Mouse (Mus musculus) heart, adult 2 months (tissue): ENCODE results near the gene Zfand4. TPM values are rescaled to one million over a fixed set of nuclear protein-coding genes. Genes with fewer than 3 reads are reported as not detected.

Experiments
- DNase-seq, 2 experiments: peaks; one replicate each; pipeline ENCODE4 v3.0.0; 2021
- H3K27ac ChIP-seq: fragments of 200-600 bp; 2 replicates; pipeline ENCODE4 v1.8.1; 2022
- H3K27me3 ChIP-seq: fragments of 200-500 bp; 2 replicates; pipeline ENCODE4 v1.6.1; 2012; ENCODE audit warnings: mild to moderate bottlenecking, low read length, inconsistent platforms, mixed read lengths; ENCODE audit not compliant: control insufficient read depth, insufficient read depth
- H3K36me3 ChIP-seq: fragments of 200-500 bp; 2 replicates; pipeline ENCODE4 v1.6.1; 2012; ENCODE audit warnings: low read length, inconsistent platforms; ENCODE audit not compliant: control insufficient read depth, insufficient read depth
- H3K4me1 ChIP-seq: fragments of 200-500 bp; 2 replicates; pipeline ENCODE4 v1.6.1; 2011; ENCODE audit warnings: low read length; ENCODE audit not compliant: control insufficient read depth, insufficient read depth
- H3K4me3 ChIP-seq: fragments of 200-600 bp; 2 replicates; pipeline ENCODE4 v1.8.1; 2022
- H3K79me2 ChIP-seq: fragments of 200-500 bp; replicated peaks from 2 replicates; pipeline ENCODE4 v1.6.1; 2012; ENCODE audit warnings: mild to moderate bottlenecking, inconsistent platforms, low read length, moderate library complexity, mixed read lengths; ENCODE audit not compliant: control insufficient read depth, insufficient read depth
- H3K9ac ChIP-seq: fragments of 200-500 bp; 2 replicates; pipeline ENCODE4 v1.6.1; 2012; ENCODE audit warnings: low read depth, mild to moderate bottlenecking, control low read depth, inconsistent platforms, low read length, mixed read lengths
- CTCF ChIP-seq: fragments of 200-600 bp; IDR thresholded peaks from 2 replicates; pipeline ENCODE4 v1.8.1; 2022; ENCODE audit warnings: antibody characterized with exemption, mild to moderate bottlenecking, moderate library complexity
- EP300 ChIP-seq: fragments of 200-500 bp; IDR thresholded peaks from 2 replicates; pipeline ENCODE4 v1.6.1; 2011; ENCODE audit warnings: low read depth, low read length, control low read depth; ENCODE audit not compliant: insufficient read depth
- POLR2A ChIP-seq: fragments of 200-500 bp; IDR thresholded peaks from 2 replicates; pipeline ENCODE4 v1.6.1; 2011; ENCODE audit warnings: mild to moderate bottlenecking, low read depth, low read length, control low read depth; ENCODE audit not compliant: insufficient read depth
- WGBS: fragments of 180-500 bp; shearing (Covaris S2); methylation state at CpG from one replicate; pipeline ENCODE4 v1.1.7; 2018; 5-methylcytosine and 5-hydroxymethylcytosine counted together
- intact Hi-C: fragments of 180-260 bp; cut with DNase I; formaldehyde crosslinking; loops from one replicate; pipeline ENCODE4 v1.15.1; 2025
- polyA plus RNA-seq: library from polyadenylated mRNA; depleted of rRNA; stranded (reverse); fragments of >200 nt; gene quantifications from 2 replicates; pipeline ENCODE4 v1.2.3, GENCODE M21; 2012
- total RNA-seq, 2 experiments: library from RNA; stranded (reverse); gene quantifications; 2 replicates each; pipeline ENCODE4 v1.2.3; 2021

The Zfand4 gene
- total and polyA plus RNA-seq, 3 experiments = 1.8 to 4.0 (median 3.2) TPM

DNA sequence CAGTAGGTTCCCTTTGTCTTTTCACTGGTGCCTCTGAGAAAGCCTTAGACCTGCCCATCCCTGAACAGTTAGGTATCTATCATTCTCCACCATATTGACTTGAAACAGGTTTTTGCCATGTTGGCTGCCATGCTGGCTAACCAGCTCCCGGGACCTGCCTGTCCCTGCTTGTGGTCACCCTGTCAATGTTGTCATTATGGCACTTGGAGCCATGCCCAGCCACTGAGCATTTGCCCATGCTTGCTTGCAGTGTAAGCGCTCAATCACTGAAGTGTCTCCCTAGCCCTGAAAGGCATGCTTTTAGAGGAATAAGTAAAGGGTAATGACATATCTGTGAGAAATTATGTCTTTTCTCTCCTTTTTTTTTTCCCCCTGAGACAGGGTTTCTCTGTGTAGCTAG lies 67.4 kb downstream of the Zfand4 start:
- no peak overlapping the region for H3K9ac ChIP-seq
- H3K79me2 ChIP-seq = no peaks in the 10 kb centered on the region
- DNase-seq = no peak
- H3K4me3 ChIP-seq = no peak overlapping the region
- no peaks in the 10 kb centered on the region for H3K27me3 ChIP-seq
- TF ChIP-seq CTCF (no peak), POLR2A (no peak), EP300 (no peak)
- 71% methylated on average over 2 of the region's 2 CpGs for WGBS
- intact Hi-C loops = no loop called here
- no peaks in the 10 kb centered on the region for H3K36me3 ChIP-seq
- H3K27ac ChIP-seq = no peak overlapping the region
- H3K4me1 ChIP-seq = no peaks in the 10 kb centered on the region

- DNase-seq = no peak
- H3K27ac ChIP-seq = no peak overlapping the region; the same call in 1 of the 2 replicates
- no peaks in the 10 kb centered on the region for H3K4me1 ChIP-seq
- peak overlapping the region; percentile 69; the same call in 1 of the 2 replicates for H3K9ac ChIP-seq
- no peaks in the 10 kb centered on the region for H3K27me3 ChIP-seq
- peak overlapping the region; percentile 90 for H3K4me3 ChIP-seq
- no peaks in the 10 kb centered on the region for H3K36me3 ChIP-seq
- H3K79me2 ChIP-seq = peaks cover 2% of the 10 kb centered on the region
- TF ChIP-seq CTCF (no peak), EP300 (no peak), POLR2A (no peak)
- intact Hi-C loops = no loop called here
- 2% methylated on average over 7 of the region's 7 CpGs for WGBS
Observed at GRCm38 (mm10) chr6:116337466-116337834, 73.4 kb downstream of the Zfand4 start.

- H3K4me3 ChIP-seq = peak within 1 kb of the TSS; percentile 90
- under 1% methylated on average over 71 of the region's 75 CpGs for WGBS
- peak; percentile 92 to 95 for DNase-seq
Observed at GRCm38 (mm10) chr6:116337835-116338501, 73.9 kb downstream of the Zfand4 start, which contains the start of gene March8. TSS of gene March8 (plus strand) at chr6:116338024.

DNA sequence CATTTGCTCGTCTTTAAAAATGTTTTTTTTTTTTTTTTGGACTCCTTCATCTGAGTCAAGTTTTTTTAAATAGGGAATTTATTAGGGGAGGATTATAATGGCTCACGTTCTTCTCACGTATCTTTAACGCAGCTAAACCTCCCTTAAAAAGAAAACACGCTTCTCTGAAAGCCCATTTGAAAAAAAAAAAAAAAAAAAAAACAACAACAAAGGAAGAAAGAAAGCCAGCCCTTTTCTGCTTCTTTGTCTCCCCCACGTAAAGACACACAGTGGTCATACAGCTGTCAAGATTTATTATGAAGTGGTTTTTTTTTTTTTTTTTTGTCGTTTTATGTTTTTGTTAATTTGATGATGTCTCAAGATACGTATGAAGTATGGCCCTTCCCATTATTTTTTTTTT lies 74.5 kb downstream of the Zfand4 start:
- Histone ChIP-seq H3K27me3 (no peaks in the 10 kb centered on the region), H3K9ac (peak overlapping the region; percentile 79; the same call in 1 of the 2 replicates), H3K27ac (peak overlapping the region; percentile 71), H3K79me2 (peaks cover 2% of the 10 kb centered on the region), H3K36me3 (no peaks in the 10 kb centered on the region), H3K4me1 (no peaks in the 10 kb centered on the region), H3K4me3 (peak overlapping the region; percentile 90)
- WGBS = 7% methylated on average over 8 of the region's 8 CpGs
- DNase-seq = no peak
- TF ChIP-seq EP300 (no peak), POLR2A (no peak), CTCF (no peak)
- intact Hi-C loops = no loop called here

More at GRCm38 (mm10) chr6:116337835-116338501, 73.9 kb downstream of the Zfand4 start, which contains the start of gene March8:
- Histone ChIP-seq H3K36me3 (no peaks in the 10 kb centered on the region), H3K27me3 (no peaks in the 10 kb centered on the region), H3K27ac (peak within 1 kb of the TSS; percentile 71), H3K4me1 (no peaks in the 10 kb centered on the region), H3K9ac (peak within 1 kb of the TSS; percentile 79), H3K79me2 (peaks cover 2% of the 10 kb centered on the region)
- intact Hi-C loops = no loop called here
- TF ChIP-seq POLR2A = peak; percentile 59; the same call in 1 of the 2 replicates
- 0 out of 2 replicates have a peak, but pooled peaks have one; percentile 17 for TF ChIP-seq EP300
- TF ChIP-seq CTCF = peak; percentile 36; the same call in 1 of the 2 replicates

DNA sequence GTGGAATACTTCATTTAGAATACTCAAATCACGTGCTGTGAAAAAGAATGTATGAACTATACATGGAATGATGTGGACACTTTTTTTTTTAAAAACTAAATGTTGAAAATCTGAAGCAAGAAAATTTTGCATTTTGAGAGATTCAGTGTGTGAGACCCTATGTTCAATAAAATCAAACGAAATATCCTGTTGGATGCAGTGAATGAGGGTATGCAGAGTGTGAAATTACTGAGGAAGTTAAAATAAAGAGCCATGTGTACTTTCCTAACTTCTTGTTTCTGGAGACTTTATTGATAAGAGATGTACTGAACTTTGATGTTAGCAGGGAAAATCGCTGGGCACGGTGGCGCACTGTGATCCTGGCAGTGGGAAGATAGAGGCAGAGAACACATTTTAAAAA lies 75.1 kb downstream of the Zfand4 start:
- intact Hi-C loops = no loop called here
- Histone ChIP-seq H3K27me3 (no peaks in the 10 kb centered on the region), H3K4me3 (no peak overlapping the region), H3K27ac (no peak overlapping the region), H3K9ac (no peak overlapping the region), H3K79me2 (peaks cover 2% of the 10 kb centered on the region), H3K36me3 (no peaks in the 10 kb centered on the region), H3K4me1 (no peaks in the 10 kb centered on the region)
- TF ChIP-seq POLR2A = no peak
- no peak for TF ChIP-seq CTCF
- TF ChIP-seq EP300 = no peak
- WGBS = 85% methylated on average over 5 of the region's 5 CpGs
- no peak for DNase-seq

GRCm38 (mm10) chr6:116340521-116340920 lies 76.5 kb downstream of the Zfand4 start:
- Histone ChIP-seq H3K27ac (no peak overlapping the region), H3K9ac (no peak overlapping the region), H3K4me3 (no peak overlapping the region), H3K79me2 (peaks cover 2% of the 10 kb centered on the region), H3K27me3 (no peaks in the 10 kb centered on the region), H3K4me1 (no peaks in the 10 kb centered on the region), H3K36me3 (no peaks in the 10 kb centered on the region)
- no peak for TF ChIP-seq POLR2A
- no peak for TF ChIP-seq EP300
- TF ChIP-seq CTCF = no peak
- DNase-seq = no peak
- WGBS = 86% methylated on average over 1 of the region's 1 CpGs
- intact Hi-C loops = no loop called here
